Mouse (Mus musculus) C2C12 (cell line): ENCODE measurements around the gene Ddx39b.

ENCODE experiments used
- CEBPB ChIP-seq: IDR thresholded peaks from one replicate; pipeline ENCODE4 v1.6.1; 2011; ENCODE audit warnings: low read depth, mild to moderate bottlenecking, control low read depth, moderate library complexity
- CTCF ChIP-seq: IDR thresholded peaks from one replicate; pipeline ENCODE4 v1.5.1; 2011; ENCODE audit not compliant: control insufficient read depth, insufficient read depth, insufficient read length
- MAX ChIP-seq: IDR thresholded peaks from one replicate; pipeline ENCODE4 v1.6.1; 2011; ENCODE audit warnings: mild to moderate bottlenecking, control low read depth
- MYOG ChIP-seq: IDR thresholded peaks from one replicate; pipeline ENCODE4 v1.6.1; 2011; ENCODE audit not compliant: control insufficient read depth, insufficient read length; ENCODE audit errors: extremely low read depth
- USF1 ChIP-seq: IDR thresholded peaks from one replicate; pipeline ENCODE4 v1.6.1; 2011; ENCODE audit warnings: low read depth, mild to moderate bottlenecking, control low read depth, moderate library complexity

DNA sequence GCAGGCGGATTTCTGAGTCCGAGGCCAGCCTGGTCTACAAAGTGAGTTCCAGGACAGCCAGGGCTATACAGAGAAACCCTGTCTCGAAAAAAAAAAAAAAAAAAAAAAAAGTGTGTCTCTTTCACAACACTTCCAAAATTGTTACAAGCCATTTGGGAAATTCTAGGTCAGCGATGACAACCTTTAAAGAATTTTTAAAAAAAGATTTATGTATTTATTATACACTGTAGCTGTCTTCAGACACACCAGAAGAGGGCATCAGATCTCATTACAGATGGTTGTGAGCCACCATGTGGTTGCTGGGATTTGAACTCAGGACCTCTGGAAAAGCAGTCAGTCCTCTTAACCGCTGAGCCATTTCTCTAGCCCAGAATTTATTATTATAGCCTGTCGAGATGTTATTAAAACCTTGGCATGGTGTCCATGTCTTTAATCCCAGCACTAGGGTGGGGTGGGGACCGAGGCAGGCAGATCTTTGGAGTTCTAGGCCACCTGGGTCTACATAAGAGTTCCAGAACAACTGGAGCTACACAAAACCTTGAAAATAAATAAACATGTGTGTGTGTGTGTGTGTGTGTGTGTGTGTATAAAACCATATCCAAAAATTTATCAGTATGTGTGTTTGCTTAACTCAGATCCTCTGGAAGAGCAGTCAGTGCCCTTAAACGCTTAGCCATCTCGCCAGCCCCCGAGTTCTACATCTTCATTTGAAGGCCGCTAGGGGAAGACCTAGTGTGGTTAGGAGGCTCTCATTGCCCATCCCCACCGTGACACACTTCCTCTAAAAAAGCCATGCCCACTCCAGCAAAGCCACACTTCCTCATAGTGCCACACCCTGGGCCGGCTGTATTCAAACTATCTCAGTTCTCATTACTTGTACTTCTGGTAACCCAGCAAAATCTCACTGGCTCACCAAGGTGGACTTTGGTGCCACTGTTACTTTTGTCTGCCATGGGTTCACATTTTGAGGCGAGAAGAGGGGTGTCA is 17.2 kb downstream of the Ddx39b start:
- TF ChIP-seq CTCF (no peak), MYOG (no peak), MAX (no peak), USF1 (no peak), CEBPB (no peak)
